Mouse (Mus musculus) myocyte (in vitro differentiated cells): Measurements from ENCODE around the gene Atxn2. TPM values are rescaled to one million over a fixed set of nuclear protein-coding genes. Genes with fewer than 3 reads are reported as not detected.

Source experiments
- H3K27me3 ChIP-seq: one replicate; pipeline ENCODE4 v1.6.1; 2011; ENCODE audit not compliant: control insufficient read depth, insufficient read depth, insufficient read length
- H3K36me3 ChIP-seq: one replicate; pipeline ENCODE4 v1.6.1; 2011; ENCODE audit not compliant: control insufficient read depth, insufficient read depth
- H3K4me2 ChIP-seq: one replicate; pipeline ENCODE4 v1.6.1; 2011; ENCODE audit warnings: low read depth, control low read depth
- H3K4me3 ChIP-seq: one replicate; pipeline ENCODE4 v1.5.1; 2011; ENCODE audit warnings: mild to moderate bottlenecking, control low read depth, moderate library complexity
- H3K79me2 ChIP-seq: one replicate; pipeline ENCODE4 v1.6.1; 2011; ENCODE audit not compliant: control insufficient read depth, insufficient read depth
- H3ac ChIP-seq: one replicate; pipeline ENCODE4 v1.6.1; 2011; ENCODE audit not compliant: control insufficient read depth, insufficient read length
- E2F4 ChIP-seq: IDR thresholded peaks from one replicate; pipeline ENCODE4 v1.6.1; 2011; ENCODE audit warnings: mild to moderate bottlenecking, control low read depth, moderate library complexity; ENCODE audit not compliant: insufficient read depth
- MAX ChIP-seq: IDR thresholded peaks from one replicate; pipeline ENCODE4 v1.6.1; 2011; ENCODE audit warnings: low read depth, mild to moderate bottlenecking, control low read depth
- MYOD1 ChIP-seq, 3 experiments: IDR thresholded peaks; one replicate each; pipeline ENCODE4 v1.6.1; 2011; ENCODE audit warnings: control low read depth in 2 of 3, low read depth in 2 of 3, mild to moderate bottlenecking in 2 of 3, moderate library complexity in 1 of 3; ENCODE audit not compliant: insufficient read length in 2 of 3, control insufficient read depth in 1 of 3
- MYOG ChIP-seq, 3 experiments: IDR thresholded peaks; one replicate each; pipeline ENCODE4 v1.6.1; 2011; ENCODE audit warnings: control low read depth in 2 of 3, low read depth in 2 of 3, mild to moderate bottlenecking in 2 of 3; ENCODE audit not compliant: insufficient read length in 2 of 3, control insufficient read depth in 1 of 3, insufficient read depth in 1 of 3
- polyA plus RNA-seq: library from polyadenylated mRNA; unstranded; fragments of >200 nt; fragmentation: generic; extraction: Trizol; gene quantifications from one replicate; pipeline ENCODE4 v1.2.1, GENCODE M21; 2012; ENCODE audit warnings: missing spikeins

Atxn2 gene
- polyA plus RNA-seq, 1 experiment = 95.3 TPM

DNA sequence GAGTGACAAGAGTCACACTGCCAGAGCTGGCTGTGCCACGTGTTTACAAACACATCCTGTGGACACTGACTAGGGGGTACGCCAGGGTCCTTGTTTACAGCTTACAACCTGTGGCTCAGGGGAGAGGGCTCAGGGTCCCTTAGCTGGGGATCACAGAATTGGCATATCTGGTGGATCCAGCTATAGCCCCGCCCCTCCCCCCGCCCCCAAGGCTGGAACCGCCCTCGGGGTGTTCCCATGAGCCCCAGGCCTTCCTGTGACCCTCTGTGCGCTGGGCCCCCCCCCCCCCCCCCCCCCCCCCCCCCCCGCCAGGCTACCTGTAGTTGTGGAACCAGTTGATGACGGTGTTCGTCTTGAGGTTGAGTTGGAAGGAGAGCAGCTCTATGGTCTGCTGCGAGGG is 153.2 kb downstream of the Atxn2 start:
- no peak overlapping the region for H3K4me2 ChIP-seq
- TF ChIP-seq MYOG (IDR thresholded peaks at IDR 0.05; ENCODE audit: control insufficient read depth in 1 of 3, insufficient read depth in 1 of 3, insufficient read length in 2 of 3, low read depth in 2 of 3) = no peak
- TF ChIP-seq MAX = no peak
- no peak for TF ChIP-seq E2F4
- no peak for TF ChIP-seq MYOD1 (IDR thresholded peaks at IDR 0.05; ENCODE audit: control insufficient read depth in 1 of 3, insufficient read length in 2 of 3, low read depth in 2 of 3)
- H3K36me3 ChIP-seq = no peaks in the 10 kb centered on the region
- H3K79me2 ChIP-seq = no peaks in the 10 kb centered on the region
- no peak overlapping the region for H3K4me3 ChIP-seq
- peaks cover 35% of the 10 kb centered on the region for H3K27me3 ChIP-seq
- no peak overlapping the region for H3ac ChIP-seq

Other genes with a start within 250 kb of the Atxn2 start
- 0.02 TPM for gene Adam1b, start 207.9 kb upstream of the Atxn2 start, polyA plus RNA-seq
- gene Adam1a, start 165.9 kb upstream of the Atxn2 start, polyA plus RNA-seq = 0.77 TPM
- gene Gm42878, start 165.9 kb upstream of the Atxn2 start, polyA plus RNA-seq = 0.13 TPM
- gene Mapkapk5, start 165.4 kb upstream of the Atxn2 start, polyA plus RNA-seq = 100 TPM
- 210 TPM for gene Aldh2, start 117.5 kb upstream of the Atxn2 start, polyA plus RNA-seq
- 2.1 TPM for gene Acad12, start 92.4 kb upstream of the Atxn2 start, polyA plus RNA-seq
- 4.7 TPM for gene Acad10, start 50.8 kb upstream of the Atxn2 start, polyA plus RNA-seq
- gene Brap, start 50.8 kb upstream of the Atxn2 start, polyA plus RNA-seq = 40.9 TPM
- gene Sh2b3, start 126.3 kb downstream of the Atxn2 start, polyA plus RNA-seq = 37.4 TPM
- 9.8 TPM for gene Pheta1, start 137.6 kb downstream of the Atxn2 start, polyA plus RNA-seq